Mouse (Mus musculus) megakaryocyte, embryonic 14.5 days (primary cell): ENCODE results near the gene Kmt5c.

Experiments used
- FLI1 ChIP-seq: IDR thresholded peaks from 2 replicates; pipeline ENCODE4 v1.6.1; 2012; ENCODE audit warnings: low read length, inconsistent platforms, mixed read lengths
- GATA1 ChIP-seq: IDR thresholded peaks from 3 replicates; pipeline ENCODE4 v1.6.1; 2012; ENCODE audit warnings: mixed read lengths, low read length, inconsistent platforms, borderline replicate concordance

GRCm38 (mm10) chr7:4744886-4745285 lies 5.0 kb downstream of the Kmt5c start:
- TF ChIP-seq GATA1, result no peak
- no peak for TF ChIP-seq FLI1
